Mouse (Mus musculus): Measurements from ENCODE around the gene Cpne9.

GRCm38 (mm10) chr6:113296639-113297038, 14.5 kb downstream of the Cpne9 start:
- TF ChIP-seq POLR2A (IDR thresholded peaks at IDR 0.05; ENCODE audit: insufficient read depth, low read depth, low read length) (no peak), CTCF (IDR thresholded peaks at IDR 0.05; ENCODE audit: insufficient read depth, low read depth, low read length) (no peak)

Measured in olfactory bulb, adult 2 months (tissue).